Mouse (Mus musculus) CH12.LX (cell line): ENCODE measurements at regions not wholly inside any gene's neighbourhood (a gene's known extent, or its start where the extent isn't known, plus 50 kb on each side); places are given as distances from the start of the nearest gene placed in this dataset.

Source experiments
- DNase-seq: peaks from one replicate; pipeline ENCODE4 v3.0.0-alpha.2; 2013; ENCODE audit errors: extremely low read depth
- H3K27ac ChIP-seq: 2 replicates; pipeline ENCODE4 v1.5.1; 2012; ENCODE audit warnings: low read depth, mild to moderate bottlenecking, control low read depth, moderate library complexity; ENCODE audit not compliant: insufficient read depth
- H3K27me3 ChIP-seq: replicated peaks from 2 replicates; pipeline ENCODE3; 2012; ENCODE audit warnings: inconsistent platforms
- H3K36me3 ChIP-seq, 2 experiments: replicated peaks in 1 of 2; 2 replicates each; pipeline versions ENCODE3 to v1.6.1; 2012; ENCODE audit warnings: inconsistent platforms in 1 of 2, low read length in 1 of 2, mild to moderate bottlenecking in 1 of 2, mixed read lengths in 1 of 2, moderate library complexity in 1 of 2; ENCODE audit not compliant: control insufficient read depth in 1 of 2, insufficient read depth in 1 of 2
- H3K4me1 ChIP-seq, 2 experiments: 2 replicates each; pipeline ENCODE4 v1.6.1; 2012; ENCODE audit warnings: inconsistent platforms in 1 of 2, moderate library complexity in 1 of 2; ENCODE audit not compliant: insufficient read depth in 2 of 2, control insufficient read depth in 1 of 2
- H3K4me2 ChIP-seq: 2 replicates; pipeline ENCODE4 v1.6.1; 2012; ENCODE audit warnings: low read depth, mild to moderate bottlenecking, control low read depth; ENCODE audit not compliant: poor library complexity, insufficient read depth, severe bottlenecking
- H3K4me3 ChIP-seq, 3 experiments: fragments of 150-350 bp in 1 of 3; sonication (generic) in 1 of 3; replicated peaks in 1 of 3; 2 replicates each; pipeline versions ENCODE3 to v1.5.1; 2011 to 2012; ENCODE audit warnings: low read depth in 2 of 3, low read length in 2 of 3, mild to moderate bottlenecking in 2 of 3, moderate library complexity in 2 of 3, control low read depth in 1 of 3, improper control_type of control experiment in 1 of 3, inconsistent platforms in 1 of 3, mixed read lengths in 1 of 3; ENCODE audit not compliant: poor library complexity in 1 of 3
- H3K79me2 ChIP-seq: replicated peaks from 2 replicates; pipeline ENCODE4 v1.6.1; 2012; ENCODE audit warnings: mild to moderate bottlenecking, moderate library complexity; ENCODE audit not compliant: control insufficient read depth, poor library complexity, insufficient read depth, severe bottlenecking; ENCODE audit errors: extremely low read depth
- H3K9ac ChIP-seq: 2 replicates; pipeline ENCODE4 v1.6.1; 2012; ENCODE audit warnings: low read depth, mild to moderate bottlenecking, control low read depth, moderate library complexity; ENCODE audit not compliant: insufficient read depth
- H3K9me3 ChIP-seq: replicated peaks from 2 replicates; pipeline ENCODE3; 2012; ENCODE audit warnings: low read length, inconsistent platforms, mixed read lengths
- BHLHE40 ChIP-seq: IDR thresholded peaks from 2 replicates; pipeline ENCODE4 v1.6.1; 2011; ENCODE audit warnings: mild to moderate bottlenecking, low read depth, low read length, improper control_type of control experiment
- CHD2 ChIP-seq: IDR thresholded peaks from 2 replicates; pipeline ENCODE4 v1.6.1; 2011; ENCODE audit warnings: low read length, improper control_type of control experiment
- E2F4 ChIP-seq: IDR thresholded peaks from 2 replicates; pipeline ENCODE4 v1.6.1; 2011; ENCODE audit warnings: low read depth, low read length, improper control_type of control experiment; ENCODE audit not compliant: insufficient replicate concordance
- ELF1 ChIP-seq: IDR thresholded peaks from 2 replicates; pipeline ENCODE4 v1.6.1; 2014; ENCODE audit warnings: low read depth, mild to moderate bottlenecking, inconsistent platforms, low read length, improper control_type of control experiment
- ETS1 ChIP-seq: conservative IDR thresholded peaks from 2 replicates; pipeline ENCODE4 v1.6.1; 2012; ENCODE audit warnings: low read depth, mild to moderate bottlenecking, inconsistent platforms, low read length, improper control_type of control experiment, moderate library complexity
- JUN ChIP-seq: IDR thresholded peaks from 2 replicates; pipeline ENCODE4 v1.6.1; 2011; ENCODE audit warnings: low read depth, mild to moderate bottlenecking, low read length, improper control_type of control experiment, moderate library complexity; ENCODE audit not compliant: insufficient read depth
- KAT2A ChIP-seq: IDR thresholded peaks from 2 replicates; pipeline ENCODE4 v1.6.1; 2012; ENCODE audit warnings: low read length, improper control_type of control experiment, inconsistent platforms; ENCODE audit not compliant: insufficient replicate concordance
- NELFE ChIP-seq: IDR thresholded peaks from 2 replicates; pipeline ENCODE4 v1.6.1; 2011; ENCODE audit warnings: low read depth, low read length, improper control_type of control experiment
- NRF1 ChIP-seq: IDR thresholded peaks from 2 replicates; pipeline ENCODE4 v1.6.1; 2014; ENCODE audit warnings: low read depth, mild to moderate bottlenecking, inconsistent platforms, low read length, improper control_type of control experiment, moderate library complexity
- UBTF ChIP-seq: IDR thresholded peaks from 2 replicates; pipeline ENCODE4 v1.6.1; 2012; ENCODE audit warnings: low read depth, mild to moderate bottlenecking, inconsistent platforms, low read length, improper control_type of control experiment, moderate library complexity
- USF1 ChIP-seq: IDR thresholded peaks from 2 replicates; pipeline ENCODE4 v1.6.1; 2014; ENCODE audit warnings: low read depth, mild to moderate bottlenecking, inconsistent platforms, low read length, improper control_type of control experiment
- dilution Hi-C: fragments of 300-500 bp; cut with MboI; formaldehyde crosslinking; loops from 2 replicates; pipeline ENCODE4 v1.14.3; 2020; ENCODE audit warnings: low sequenced_read_pairs; ENCODE audit not compliant: extremely low pct_unique_long_range_greater_than_20kb, extremely low pct_ligation_motif_present
- in situ Hi-C: fragments of 300-500 bp; cut with MboI; formaldehyde crosslinking; loops from 3 replicates; pipeline ENCODE4 v1.14.3; 2019; ENCODE audit warnings: low sequenced_read_pairs, low pct_ligation_motif_present, low pct_unique_long_range_greater_than_20kb, mixed read lengths

DNA sequence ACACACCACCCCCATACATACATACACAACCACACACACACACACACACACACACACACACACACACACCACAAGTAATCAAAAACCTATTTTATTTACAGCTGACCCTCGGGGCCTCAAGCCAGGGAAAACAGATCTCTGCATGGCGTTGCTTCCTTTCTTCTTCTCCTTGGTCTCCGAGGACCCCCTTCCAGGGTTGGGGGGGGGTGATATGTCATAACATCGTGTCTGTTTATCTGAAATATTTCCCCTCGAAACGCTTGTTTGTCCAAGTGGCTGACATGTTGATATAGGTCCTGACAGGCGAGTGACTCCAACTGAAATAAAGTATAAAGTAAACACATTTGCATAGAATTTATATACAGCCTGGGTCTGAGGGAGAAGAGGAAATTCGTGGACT lies 100.4 kb upstream of the Tbx3 start:
- TF ChIP-seq UBTF (no peak), USF1 (no peak)
- Histone ChIP-seq H3K27ac (no peak overlapping the region), H3K79me2 (no peaks in the 10 kb centered on the region), H3K4me3 (no peak overlapping the region), H3K27me3 (no peaks in the 10 kb centered on the region), H3K4me2 (no peak overlapping the region), H3K9me3 (peaks cover 87% of the 10 kb centered on the region), H3K36me3 (no peaks in the 10 kb centered on the region), H3K4me1 (no peaks in the 10 kb centered on the region), H3K9ac (no peak overlapping the region)
- in situ Hi-C loops (no loop called here), dilution Hi-C loops (no loop called here)
- no peak for DNase-seq

DNA sequence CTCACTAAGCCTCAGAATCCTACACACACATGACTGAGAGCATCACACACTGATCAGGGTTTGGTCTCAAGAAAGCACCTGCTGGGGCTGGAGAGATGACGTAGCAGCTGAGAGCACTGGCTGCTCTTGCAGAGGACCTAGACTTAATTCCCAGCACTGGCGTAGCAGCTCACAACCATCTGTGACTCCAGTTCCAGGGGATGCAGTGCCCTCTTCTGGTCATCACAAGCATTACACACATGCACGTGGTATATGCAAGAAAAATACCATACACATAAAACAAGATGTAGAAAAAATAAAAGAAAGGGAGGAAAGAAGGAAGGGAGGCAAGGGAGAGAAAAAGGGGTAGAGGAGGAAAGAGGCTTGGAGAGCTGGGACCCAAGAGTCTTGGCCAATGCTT lies 98.8 kb upstream of the Tbx3 start:
- H3K36me3 ChIP-seq = no peaks in the 10 kb centered on the region
- no peaks in the 10 kb centered on the region for H3K4me1 ChIP-seq
- H3K9me3 ChIP-seq = peaks cover 87% of the 10 kb centered on the region
- dilution Hi-C loops (no loop called here), in situ Hi-C loops (no loop called here)
- no peak overlapping the region for H3K9ac ChIP-seq
- TF ChIP-seq JUN = no peak
- TF ChIP-seq E2F4 = no peak
- TF ChIP-seq CHD2 = no peak
- no peak for TF ChIP-seq ELF1
- no peak for TF ChIP-seq NRF1
- TF ChIP-seq ETS1 = no peak
- TF ChIP-seq BHLHE40 = no peak
- H3K4me3 ChIP-seq = no peak overlapping the region
- H3K27me3 ChIP-seq = no peaks in the 10 kb centered on the region
- no peak overlapping the region for H3K4me2 ChIP-seq
- no peaks in the 10 kb centered on the region for H3K79me2 ChIP-seq
- no peak overlapping the region for H3K27ac ChIP-seq
- DNase-seq = no peak

DNA sequence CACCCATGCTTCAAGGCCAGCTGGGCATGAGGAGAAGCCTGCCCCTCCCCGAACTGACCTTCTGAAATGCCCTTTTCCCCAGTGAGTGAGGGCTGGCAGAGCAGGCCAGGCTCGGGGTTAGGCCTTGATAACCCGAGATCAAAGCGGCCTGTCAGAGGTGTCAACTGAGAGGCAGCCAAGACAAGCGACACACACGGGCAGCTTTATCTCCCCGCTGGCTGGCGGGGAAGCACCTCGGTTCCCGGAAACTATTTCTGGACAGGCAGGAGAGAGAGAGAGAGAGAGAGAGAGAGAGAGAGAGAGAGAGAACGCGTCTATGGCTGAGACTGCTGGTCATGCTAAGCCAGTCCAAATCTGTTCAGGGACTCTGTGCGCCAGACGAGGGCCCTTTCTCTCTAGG lies 95.3 kb upstream of the Tbx3 start:
- peaks cover 77% of the 10 kb centered on the region for H3K9me3 ChIP-seq
- no peak overlapping the region for H3K4me3 ChIP-seq
- H3K36me3 ChIP-seq = no peaks in the 10 kb centered on the region
- no peak overlapping the region for H3K4me2 ChIP-seq
- dilution Hi-C loops = no loop called here
- TF ChIP-seq NELFE = no peak
- no peak for TF ChIP-seq ELF1
- no peak for TF ChIP-seq KAT2A
- in situ Hi-C loops = no loop called here
- H3K79me2 ChIP-seq = 0 out of 2 replicates have a peak, but pooled peaks cover 4% of the 10 kb centered on the region
- H3K9ac ChIP-seq = no peak overlapping the region
- no peak overlapping the region for H3K27ac ChIP-seq
- DNase-seq = no peak
- H3K4me1 ChIP-seq = no peaks in the 10 kb centered on the region
- no peaks in the 10 kb centered on the region for H3K27me3 ChIP-seq
